ENCODE assay signal across 12 mouse cellular contexts in the genomic region with DNA sequence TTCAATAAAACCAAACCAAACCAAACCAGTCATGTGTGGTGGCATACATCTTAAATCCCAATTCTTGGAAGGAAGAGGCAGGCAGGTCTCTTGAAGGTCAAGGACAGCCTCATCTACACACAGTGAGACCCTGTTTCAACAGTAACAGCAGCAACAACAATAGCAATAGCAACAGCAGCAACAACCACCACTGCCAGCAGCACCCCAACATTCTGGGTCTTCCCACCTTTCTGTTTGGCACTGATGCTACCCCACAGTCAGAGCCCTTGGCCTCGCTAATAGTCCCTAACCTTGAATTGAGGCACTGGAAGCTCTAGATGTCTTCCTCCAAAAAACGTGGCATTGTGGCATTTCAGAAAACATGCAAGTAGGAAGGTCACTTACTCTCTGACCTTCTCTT.
"Had no signal": no experiment of that assay in that cellular context is flagged by ENCODE, and none has a peak within 500 bp of the region (broad histone marks: within the 10 kb centered on the region; RNA-seq: fewer than 3 reads in every experiment).

No protein-coding gene starts in this region.

- DNase-seq: left cerebral cortex, postnatal 4 days; liver; liver, embryonic 13.5 days; liver, postnatal 0 days; lung, adult 18-20 months; lung, adult 2 months; lung, embryonic 14.5 days; lung, postnatal 10 days; lung, postnatal 14 days; lung, postnatal 36 days; lung, postnatal 4 days; midbrain, embryonic 14.5 days had no signal
